Mouse (Mus musculus): ENCODE data around the gene Ttll5.

GRCm38 (mm10) chr12:85971655-85972054 is 147.2 kb downstream of the Ttll5 start:
- TF ChIP-seq GATA2 (IDR thresholded peaks at IDR 0.05; ENCODE audit: borderline replicate concordance, low read depth, low read length) (no peak), GATA1 (IDR thresholded peaks at IDR 0.05; ENCODE audit: borderline replicate concordance, low read length) (no peak), TAL1 (conservative IDR thresholded peaks at IDR 0.05; ENCODE audit: low read depth, low read length) (0 out of 2 replicates have a peak, but pooled peaks have one; percentile 10), CTCF (IDR thresholded peaks at IDR 0.05; ENCODE audit: low read depth, low read length) (no peak)
